In genomic region chr10:96535461-96535860, GRCm38 (mm10) we compare ENCODE assay signal across 25 mouse cellular contexts.
DNase-seq lines count a peak whose midpoint lies in the region; ATAC-seq and TF ChIP-seq lines count a peak whose summit lies in the region.
"Had no signal": no experiment of that assay in that cellular context is flagged by ENCODE, and none has a peak within 500 bp of the region (broad histone marks: within the 10 kb centered on the region; RNA-seq: fewer than 3 reads in every experiment).

No protein-coding gene starts in this region.

- ATAC-seq in lung, embryonic 14.5 days (ENCODE audit: insufficient read depth): no peak
- ATAC-seq in inflammation-experienced regulatory T-cells, adult 6 months: peak; percentile 75
- no peak for ATAC-seq in erythroid progenitor cell, adult 5-6 weeks (replicated peaks; ENCODE audit: low FRiP score, poor library complexity, severe bottlenecking)
- ATAC-seq: forebrain, embryonic 16.5 days; liver, embryonic 12.5 days had no signal

- H3K27ac ChIP-seq in lung, embryonic 14.5 days (ENCODE audit: low read depth): no peak overlapping the region
- H3K27ac ChIP-seq: embryonic facial prominence, embryonic 13.5 days; heart, adult 2 months; hindbrain, embryonic 12.5 days; limb, embryonic 13.5 days; liver, embryonic 12.5 days; lung, embryonic 15.5 days; midbrain, embryonic 12.5 days; neural tube, embryonic 12.5 days had no signal

- H3K36me3 ChIP-seq in lung, embryonic 14.5 days (ENCODE audit: insufficient read depth): no peaks in the 10 kb centered on the region
- H3K36me3 ChIP-seq: embryonic facial prominence, embryonic 13.5 days; hindbrain, embryonic 12.5 days; limb, embryonic 13.5 days; liver, embryonic 12.5 days; lung, embryonic 15.5 days; midbrain, embryonic 12.5 days; neural tube, embryonic 12.5 days had no signal

- peak; percentile 30 for DNase-seq in lung, embryonic 14.5 days
- DNase-seq in lung, postnatal 14 days: no peak
- peak; percentile 58 for DNase-seq in CD4-positive helper T cell, adult 2 months (ENCODE audit: low read depth, low spot score)
- peak; percentile 61 for DNase-seq in T-cell, adult 2 months (ENCODE audit: low spot score)
- DNase-seq in cerebellum, adult 9-10 months: no peak
- DNase-seq: adrenal gland, adult 2 months; cerebellum, adult 11 months; cerebellum, postnatal 14 days; gastrocnemius, postnatal 14 days; heart, adult 2 months; kidney, adult 18-20 months; kidney, postnatal 4 days; right cerebral cortex, adult 18-20 months; thymus, adult 2 months; thymus, postnatal 4 days had no signal

- H3K4me1 ChIP-seq in lung, embryonic 14.5 days (ENCODE audit: insufficient read depth): no peaks in the 10 kb centered on the region
- H3K4me1 ChIP-seq: hindbrain, embryonic 12.5 days; limb, embryonic 13.5 days; liver, embryonic 12.5 days; lung, embryonic 15.5 days; midbrain, embryonic 12.5 days; neural tube, embryonic 12.5 days had no signal

- WGBS in lung, embryonic 14.5 days: 31% methylated on average over 9 of the region's 9 CpGs

- H3K9ac ChIP-seq in lung, embryonic 14.5 days: no peak overlapping the region
- H3K9ac ChIP-seq: embryonic facial prominence, embryonic 13.5 days; hindbrain, embryonic 12.5 days; limb, embryonic 13.5 days; liver, embryonic 12.5 days; lung, embryonic 15.5 days; midbrain, embryonic 12.5 days; neural tube, embryonic 12.5 days had no signal

- no peaks in the 10 kb centered on the region for H3K9me3 ChIP-seq in lung, embryonic 14.5 days (ENCODE audit: low read depth, low read length)
- H3K9me3 ChIP-seq: hindbrain, embryonic 12.5 days; limb, embryonic 13.5 days; liver, embryonic 12.5 days; lung, embryonic 15.5 days; midbrain, embryonic 12.5 days; neural tube, embryonic 12.5 days had no signal

- TF ChIP-seq CTCF in lung, embryonic 14.5 days (IDR thresholded peaks at IDR 0.05; ENCODE audit: low read depth): no peak

- H3K4me2 ChIP-seq in lung, embryonic 14.5 days: no peak overlapping the region
- H3K4me2 ChIP-seq: embryonic facial prominence, embryonic 13.5 days; hindbrain, embryonic 12.5 days; limb, embryonic 13.5 days; liver, embryonic 12.5 days; lung, embryonic 15.5 days; midbrain, embryonic 12.5 days; neural tube, embryonic 12.5 days had no signal

- no peak overlapping the region for H3K4me3 ChIP-seq in lung, embryonic 14.5 days (ENCODE audit: low read depth, low read length)
- H3K4me3 ChIP-seq: embryonic facial prominence, embryonic 13.5 days; heart, adult 2 months; hindbrain, embryonic 12.5 days; limb, embryonic 13.5 days; liver, embryonic 12.5 days; lung, embryonic 15.5 days; midbrain, embryonic 12.5 days; neural tube, embryonic 12.5 days had no signal

- H3K27me3 ChIP-seq in lung, embryonic 14.5 days (ENCODE audit: insufficient read depth, low read length): no peaks in the 10 kb centered on the region
- H3K27me3 ChIP-seq: embryonic facial prominence, embryonic 13.5 days; hindbrain, embryonic 12.5 days; limb, embryonic 13.5 days; liver, embryonic 12.5 days; lung, embryonic 15.5 days; midbrain, embryonic 12.5 days; neural tube, embryonic 12.5 days had no signal

Comparison
In these comparisons a context has a peak if more than half of its experiments do, and no peak if none do; other contexts are left out.
1. DNase-seq: peak in lung, embryonic 14.5 days (single experiment), CD4-positive helper T cell, adult 2 months (single experiment) and T-cell, adult 2 months (single experiment); none in lung, postnatal 14 days (single experiment) and cerebellum, adult 9-10 months (single experiment).